21 mouse cellular contexts compared by ENCODE assay signal in the genomic region with DNA sequence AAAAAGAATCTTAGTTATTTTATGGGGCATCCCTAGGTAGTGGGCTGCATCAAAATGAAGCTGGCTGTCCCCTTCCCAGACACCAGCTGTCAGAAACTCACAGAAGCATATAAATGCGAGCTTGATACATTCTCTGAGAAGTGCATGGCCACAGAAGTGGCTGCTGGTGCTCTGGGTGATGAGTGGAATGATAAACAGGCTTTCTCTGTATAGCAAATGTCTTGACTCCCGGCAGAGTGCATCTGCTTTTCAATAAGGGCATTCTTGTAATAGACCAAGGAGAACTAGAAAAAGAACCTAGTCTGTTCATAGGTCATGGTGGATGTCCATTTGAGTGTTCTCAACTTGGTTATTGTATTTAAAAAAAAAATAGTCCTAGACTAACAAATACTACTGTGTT. TPM values are rescaled to one million over a fixed set of nuclear protein-coding genes. Genes with fewer than 3 reads are reported as not detected.
"Had no signal": no experiment of that assay in that cellular context is flagged by ENCODE, and none has a peak within 500 bp of the region (broad histone marks: within the 10 kb centered on the region; RNA-seq: fewer than 3 reads in every experiment).

No protein-coding gene starts in this region.

- DNase-seq: kidney, adult 9 months; kidney, postnatal 4 days; liver; liver, embryonic 13.5 days; liver, postnatal 0 days; lung, postnatal 14 days; retina, postnatal 1 day; right cerebral cortex, postnatal 14 days; thymus, postnatal 36 days had no signal

- H3K4me2 ChIP-seq: limb, embryonic 12.5 days; liver, embryonic 13.5 days; lung, embryonic 15.5 days; midbrain, embryonic 11.5 days; neural tube, embryonic 12.5 days had no signal

- H3K4me3 ChIP-seq: layer of hippocampus, adult 2 months; left cerebral cortex, adult 2 months; limb, embryonic 12.5 days; liver, embryonic 13.5 days; lung, embryonic 15.5 days; megakaryocyte, embryonic 14.5 days; neural tube, embryonic 12.5 days had no signal

- H3K36me3 ChIP-seq: limb, embryonic 12.5 days; liver, embryonic 13.5 days; lung, embryonic 15.5 days; neural tube, embryonic 12.5 days had no signal

- H3K9ac ChIP-seq: limb, embryonic 12.5 days; liver, embryonic 13.5 days; liver, postnatal 0 days; lung, embryonic 15.5 days; neural tube, embryonic 12.5 days had no signal

- H3K27me3 ChIP-seq: limb, embryonic 12.5 days; liver, embryonic 13.5 days; lung, embryonic 15.5 days; neural tube, embryonic 12.5 days had no signal

- H3K4me1 ChIP-seq: limb, embryonic 12.5 days; lung, embryonic 15.5 days; neural tube, embryonic 12.5 days had no signal

- H3K9me3 ChIP-seq: limb, embryonic 12.5 days; liver, embryonic 13.5 days; lung, embryonic 15.5 days; megakaryocyte, embryonic 14.5 days; neural tube, embryonic 12.5 days had no signal

- H3K27ac ChIP-seq: kidney, postnatal 0 days; layer of hippocampus, adult 2 months; left cerebral cortex, adult 2 months; limb, embryonic 12.5 days; liver, embryonic 13.5 days; lung, embryonic 15.5 days; macrophage; neural tube, embryonic 12.5 days had no signal

- ATAC-seq: liver, postnatal 0 days had no signal

RNA-seq across cellular contexts. Expression of a gene that starts 32.3 kb away (rescaled TPM):
- total RNA-seq: layer of hippocampus, adult 2 months; monocyte, adult 5-6 weeks; neutrophil, adult 5-6 weeks had no signal
- polyA plus RNA-seq: kidney, postnatal 0 days; limb, embryonic 12.5 days; lung, embryonic 15.5 days; macrophage; midbrain, embryonic 11.5 days; small intestine, adult 2 months had no signal
